In genomic region chr7:82688736-82689135, GRCm38 (mm10) we compare ENCODE assay signal across 7 mouse cellular contexts. TPM values are rescaled to one million over a fixed set of nuclear protein-coding genes. Genes with fewer than 3 reads are reported as not detected.
DNase-seq lines count a peak whose midpoint lies in the region; ATAC-seq and TF ChIP-seq lines count a peak whose summit lies in the region.

No protein-coding gene starts in this region.

- no peak for TF ChIP-seq CTCF in bone marrow macrophage, adult 2 months (IDR thresholded peaks at IDR 0.05; ENCODE audit: low read depth, low read length)

- WGBS in limb, embryonic 12.5 days = 60% methylated on average over 3 of the region's 3 CpGs
- WGBS in midbrain, embryonic 14.5 days = 36% methylated on average over 3 of the region's 3 CpGs

- peak; percentile 35 for DNase-seq in right cerebral cortex, adult 18-20 months
- DNase-seq in right cerebral cortex, postnatal 4 days = no peak
- DNase-seq in gastrocnemius, postnatal 36 days = peak; percentile 22 to 45
- peak; percentile 35 for DNase-seq in midbrain, embryonic 14.5 days
- no peak for DNase-seq in spleen, adult 12 weeks (ENCODE audit: low spot score)

- no peaks in the 10 kb centered on the region for H3K9me3 ChIP-seq in limb, embryonic 12.5 days
- no peaks in the 10 kb centered on the region for H3K9me3 ChIP-seq in midbrain, embryonic 14.5 days (ENCODE audit: control insufficient read depth, low read length)

- H3K27me3 ChIP-seq in limb, embryonic 12.5 days = no peaks in the 10 kb centered on the region
- H3K27me3 ChIP-seq in midbrain, embryonic 14.5 days (ENCODE audit: control insufficient read depth, insufficient read depth, low read length) = no peaks in the 10 kb centered on the region

- no peak overlapping the region for H3K9ac ChIP-seq in limb, embryonic 12.5 days (replicated peaks)
- H3K9ac ChIP-seq in midbrain, embryonic 14.5 days (replicated peaks; ENCODE audit: low read length) = no peak overlapping the region

- H3K4me2 ChIP-seq in limb, embryonic 12.5 days = no peak overlapping the region
- H3K4me2 ChIP-seq in midbrain, embryonic 14.5 days (ENCODE audit: low read length) = no peak overlapping the region

- peaks cover 38% of the 10 kb centered on the region for H3K4me1 ChIP-seq in bone marrow macrophage, adult 2 months (ENCODE audit: control insufficient read depth, insufficient read depth, low read length)
- no peaks in the 10 kb centered on the region for H3K4me1 ChIP-seq in limb, embryonic 12.5 days (replicated peaks)
- H3K4me1 ChIP-seq in midbrain, embryonic 14.5 days (ENCODE audit: control insufficient read depth, insufficient read depth, low read length) = no peaks in the 10 kb centered on the region

- no peak for TF ChIP-seq POLR2A in bone marrow macrophage, adult 2 months (IDR thresholded peaks at IDR 0.05; ENCODE audit: borderline replicate concordance, low read depth, low read length)

- intact Hi-C loops in gastrocnemius, postnatal 36 days (cut with DNase I) = no loop called here

- peak overlapping the region; percentile 35; the same call in 1 of the 2 replicates for H3K27ac ChIP-seq in bone marrow macrophage, adult 2 months (ENCODE audit: insufficient read depth, low read depth, low read length)
- H3K27ac ChIP-seq in limb, embryonic 12.5 days = 0 out of 2 replicates have a peak overlapping the region, but pooled peaks have one; percentile 17
- no peak overlapping the region for H3K27ac ChIP-seq in midbrain, embryonic 14.5 days (replicated peaks; ENCODE audit: low read depth, low read length)

- H3K36me3 ChIP-seq in limb, embryonic 12.5 days = peaks cover 67% of the 10 kb centered on the region
- H3K36me3 ChIP-seq in midbrain, embryonic 14.5 days (ENCODE audit: control insufficient read depth, insufficient read depth, low read length) = peaks cover 32% of the 10 kb centered on the region

- no peak overlapping the region for H3K4me3 ChIP-seq in bone marrow macrophage, adult 2 months (ENCODE audit: insufficient read depth, low read length)
- no peak overlapping the region for H3K4me3 ChIP-seq in limb, embryonic 12.5 days (replicated peaks)
- H3K4me3 ChIP-seq in midbrain, embryonic 14.5 days (replicated peaks; ENCODE audit: low read depth, low read length) = no peak overlapping the region

- no peak for ATAC-seq in limb, embryonic 12.5 days (ENCODE audit: insufficient number of reproducible peaks, insufficient read depth, low FRiP score, low TSS enrichment, low read depth)
- ATAC-seq in midbrain, embryonic 14.5 days (ENCODE audit: low FRiP score, low TSS enrichment) = no peak

RNA-seq across cellular contexts. Expression of gene Efl1, which starts 40.3 kb away (rescaled TPM):
- polyA plus RNA-seq in bone marrow macrophage, adult 2 months (2012; ENCODE audit: insufficient read depth, insufficient read length, missing spikeins) = 10.3 and 11.9 TPM in 2 replicates
- 1 to 10 TPM; 7.5 to 8.8 TPM for total RNA-seq in gastrocnemius, postnatal 36 days (2021)
- polyA plus RNA-seq in limb, embryonic 12.5 days (2016; fragmentation: Nextera tagmentation; extraction: Ambion mirVana) = 21.0 and 24.3 TPM in 2 replicates
- polyA plus RNA-seq in midbrain, embryonic 14.5 days (2014; fragmentation: Nextera tagmentation; extraction: Ambion mirVana) = 19.6 and 24.8 TPM in 2 replicates

RNA-seq across cellular contexts. Expression of gene Saxo2, which starts 40.4 kb away (rescaled TPM):
- polyA plus RNA-seq in bone marrow macrophage, adult 2 months (2012; ENCODE audit: insufficient read depth, insufficient read length, missing spikeins) = 0.67 and 1.9 TPM in 2 replicates
- total RNA-seq in gastrocnemius, postnatal 36 days (2021) = 1 to 10 TPM; 1.8 to 2.8 TPM
- 5.2 and 6.2 TPM in 2 replicates for polyA plus RNA-seq in limb, embryonic 12.5 days (2016; fragmentation: Nextera tagmentation; extraction: Ambion mirVana)
- polyA plus RNA-seq in midbrain, embryonic 14.5 days (2014; fragmentation: Nextera tagmentation; extraction: Ambion mirVana) = 21.5 and 27.8 TPM in 2 replicates

Comparison
In these comparisons a context has a peak if more than half of its experiments do, and no peak if none do; other contexts are left out.
1. DNase-seq: peak in right cerebral cortex, adult 18-20 months (single experiment), gastrocnemius, postnatal 36 days (2 of 2) and midbrain, embryonic 14.5 days (single experiment); none in right cerebral cortex, postnatal 4 days (single experiment) and spleen, adult 12 weeks (single experiment).